Mouse (Mus musculus) embryonic facial prominence, embryonic 15.5 days (tissue): ENCODE measurements around the gene Slc16a10. TPM values are rescaled to one million over a fixed set of nuclear protein-coding genes. Genes with fewer than 3 reads are reported as not detected.

Source experiments
- ATAC-seq: fragments of 200-750 bp; cut with Nextera tagmentation; 2 replicates; pipeline ENCODE4 v1.8.0; 2017; ENCODE audit warnings: low read depth, moderate TSS enrichment; ENCODE audit not compliant: insufficient number of reproducible peaks, low FRiP score, low TSS enrichment
- H3K27ac ChIP-seq: fragments of 300-500 bp; sonication (generic); replicated peaks from 2 replicates; pipeline ENCODE4 v1.5.1; 2015; ENCODE audit warnings: mild to moderate bottlenecking, inconsistent platforms
- H3K27me3 ChIP-seq: fragments of 300-500 bp; sonication (generic); 2 replicates; pipeline ENCODE4 v1.6.1; 2015; ENCODE audit warnings: inconsistent platforms
- H3K36me3 ChIP-seq: fragments of 300-500 bp; sonication (generic); 2 replicates; pipeline ENCODE4 v1.6.1; 2015; ENCODE audit warnings: mild to moderate bottlenecking, inconsistent platforms
- H3K4me1 ChIP-seq: fragments of 300-500 bp; sonication (generic); 2 replicates; pipeline ENCODE4 v1.6.1; 2015; ENCODE audit warnings: inconsistent platforms
- H3K4me2 ChIP-seq: fragments of 300-500 bp; sonication (generic); replicated peaks from 2 replicates; pipeline ENCODE4 v1.6.1; 2015; ENCODE audit warnings: mild to moderate bottlenecking, inconsistent platforms
- H3K4me3 ChIP-seq: fragments of 300-500 bp; sonication (generic); replicated peaks from 2 replicates; pipeline ENCODE4 v1.5.1; 2015; ENCODE audit warnings: mild to moderate bottlenecking, inconsistent platforms
- H3K9ac ChIP-seq: fragments of 300-500 bp; sonication (generic); 2 replicates; pipeline ENCODE4 v1.6.1; 2015; ENCODE audit warnings: inconsistent platforms
- H3K9me3 ChIP-seq: fragments of 300-500 bp; sonication (generic); replicated peaks from 2 replicates; pipeline ENCODE4 v1.6.1; 2016; ENCODE audit warnings: inconsistent platforms
- WGBS: fragments of 180-500 bp; shearing (Covaris S2); methylation state at CpG from one replicate; pipeline ENCODE4 v1.1.7; 2015; 5-methylcytosine and 5-hydroxymethylcytosine counted together
- polyA plus RNA-seq: library from polyadenylated mRNA; unstranded; fragments of >200 nt; fragmentation: Nextera tagmentation; extraction: Ambion mirVana; gene quantifications from 2 replicates; pipeline ENCODE4 v1.2.1, GENCODE M21; 2015

Slc16a10 gene
- polyA plus RNA-seq, 1 experiment from 2014 or later: 8.0 TPM

- Histone ChIP-seq H3K27me3 (no peaks in the 10 kb centered on the region), H3K27ac (no peak overlapping the region), H3K4me3 (no peak overlapping the region), H3K4me1 (no peaks in the 10 kb centered on the region), H3K9ac (no peak overlapping the region), H3K36me3 (no peaks in the 10 kb centered on the region), H3K9me3 (no peaks in the 10 kb centered on the region), H3K4me2 (no peak overlapping the region)
- ATAC-seq: no peak
Measured at GRCm38 (mm10) chr10:40129134-40129533, 12.9 kb downstream of the Slc16a10 start.

- no peak overlapping the region for H3K4me2 ChIP-seq
- WGBS: 73% methylated on average over 7 of the region's 7 CpGs
- no peaks in the 10 kb centered on the region for H3K36me3 ChIP-seq
- no peaks in the 10 kb centered on the region for H3K9me3 ChIP-seq
- no peak for ATAC-seq
- H3K27ac ChIP-seq: 0 out of 2 replicates have a peak overlapping the region, but pooled peaks have one; percentile 28
- H3K4me1 ChIP-seq: no peaks in the 10 kb centered on the region
- no peaks in the 10 kb centered on the region for H3K27me3 ChIP-seq
- H3K4me3 ChIP-seq: no peak overlapping the region
- H3K9ac ChIP-seq: no peak overlapping the region
Measured at GRCm38 (mm10) chr10:40128497-40128896, 13.6 kb downstream of the Slc16a10 start.

- H3K9me3 ChIP-seq: no peaks in the 10 kb centered on the region
- WGBS: 77% methylated on average over 9 of the region's 9 CpGs
- H3K27me3 ChIP-seq: no peaks in the 10 kb centered on the region
- no peak overlapping the region for H3K9ac ChIP-seq
- no peaks in the 10 kb centered on the region for H3K4me1 ChIP-seq
- no peak overlapping the region for H3K4me2 ChIP-seq
- no peaks in the 10 kb centered on the region for H3K36me3 ChIP-seq
- H3K27ac ChIP-seq: no peak overlapping the region
- H3K4me3 ChIP-seq: no peak overlapping the region
- no peak for ATAC-seq
Measured at GRCm38 (mm10) chr10:40125200-40125599, 16.9 kb downstream of the Slc16a10 start.

- Histone ChIP-seq H3K4me3 (no peak overlapping the region), H3K27ac (no peak overlapping the region), H3K36me3 (no peaks in the 10 kb centered on the region), H3K4me1 (no peaks in the 10 kb centered on the region), H3K27me3 (no peaks in the 10 kb centered on the region), H3K9ac (no peak overlapping the region), H3K4me2 (no peak overlapping the region), H3K9me3 (no peaks in the 10 kb centered on the region)
- WGBS: 57% methylated on average over 4 of the region's 4 CpGs
- no peak for ATAC-seq
Measured at GRCm38 (mm10) chr10:40124570-40124969, 17.5 kb downstream of the Slc16a10 start.

GRCm38 (mm10) chr10:40124096-40124495 is 18.0 kb downstream of the Slc16a10 start:
- Histone ChIP-seq H3K4me2 (no peak overlapping the region), H3K36me3 (no peaks in the 10 kb centered on the region), H3K9me3 (no peaks in the 10 kb centered on the region), H3K4me3 (no peak overlapping the region), H3K27me3 (no peaks in the 10 kb centered on the region), H3K4me1 (no peaks in the 10 kb centered on the region), H3K27ac (no peak overlapping the region), H3K9ac (no peak overlapping the region)
- 70% methylated on average over 2 of the region's 2 CpGs for WGBS
- ATAC-seq: no peak

- 72% methylated on average over 3 of the region's 3 CpGs for WGBS
- no peaks in the 10 kb centered on the region for H3K9me3 ChIP-seq
- ATAC-seq: no peak
- no peak overlapping the region for H3K4me2 ChIP-seq
- H3K4me3 ChIP-seq: no peak overlapping the region
- H3K9ac ChIP-seq: no peak overlapping the region
- H3K27ac ChIP-seq: no peak overlapping the region
- H3K36me3 ChIP-seq: no peaks in the 10 kb centered on the region
- H3K27me3 ChIP-seq: no peaks in the 10 kb centered on the region
- H3K4me1 ChIP-seq: no peaks in the 10 kb centered on the region
Measured at GRCm38 (mm10) chr10:40119466-40119865, 22.6 kb downstream of the Slc16a10 start.

GRCm38 (mm10) chr10:40118743-40119387 is 23.2 kb downstream of the Slc16a10 start:
- Histone ChIP-seq H3K4me2 (no peak overlapping the region), H3K27ac (no peak overlapping the region), H3K4me3 (no peak overlapping the region), H3K27me3 (no peaks in the 10 kb centered on the region), H3K9ac (no peak overlapping the region), H3K4me1 (no peaks in the 10 kb centered on the region), H3K9me3 (no peaks in the 10 kb centered on the region), H3K36me3 (no peaks in the 10 kb centered on the region)
- no peak for ATAC-seq
- 88% methylated on average over 5 of the region's 5 CpGs for WGBS

- no peak overlapping the region for H3K4me2 ChIP-seq
- no peak overlapping the region for H3K9ac ChIP-seq
- no peak overlapping the region for H3K4me3 ChIP-seq
- ATAC-seq: no peak
- no peaks in the 10 kb centered on the region for H3K27me3 ChIP-seq
- H3K9me3 ChIP-seq: no peaks in the 10 kb centered on the region
- no peak overlapping the region for H3K27ac ChIP-seq
- no peaks in the 10 kb centered on the region for H3K36me3 ChIP-seq
- no peaks in the 10 kb centered on the region for H3K4me1 ChIP-seq
- 73% methylated on average over 7 of the region's 7 CpGs for WGBS
Measured at GRCm38 (mm10) chr10:40113517-40114085, 28.5 kb downstream of the Slc16a10 start.

- Histone ChIP-seq H3K27me3 (no peaks in the 10 kb centered on the region), H3K4me1 (no peaks in the 10 kb centered on the region), H3K36me3 (no peaks in the 10 kb centered on the region), H3K9ac (no peak overlapping the region), H3K4me2 (no peak overlapping the region), H3K4me3 (no peak overlapping the region), H3K27ac (no peak overlapping the region), H3K9me3 (no peaks in the 10 kb centered on the region)
- 85% methylated on average over 10 of the region's 10 CpGs for WGBS
- no peak for ATAC-seq
Measured at GRCm38 (mm10) chr10:40112256-40112655, 29.8 kb downstream of the Slc16a10 start.

- Histone ChIP-seq H3K4me3 (no peak overlapping the region), H3K9me3 (no peaks in the 10 kb centered on the region), H3K4me1 (no peaks in the 10 kb centered on the region), H3K36me3 (no peaks in the 10 kb centered on the region), H3K27ac (no peak overlapping the region), H3K4me2 (no peak overlapping the region), H3K9ac (no peak overlapping the region), H3K27me3 (no peaks in the 10 kb centered on the region)
- no peak for ATAC-seq
- WGBS: 86% methylated on average over 5 of the region's 5 CpGs
Measured at GRCm38 (mm10) chr10:40109520-40109919, 32.5 kb downstream of the Slc16a10 start.

- Histone ChIP-seq H3K27ac (no peak overlapping the region), H3K36me3 (no peaks in the 10 kb centered on the region), H3K9ac (no peak overlapping the region), H3K27me3 (no peaks in the 10 kb centered on the region), H3K4me3 (no peak overlapping the region), H3K9me3 (no peaks in the 10 kb centered on the region), H3K4me2 (no peak overlapping the region), H3K4me1 (no peaks in the 10 kb centered on the region)
- ATAC-seq: no peak
- WGBS: 57% methylated on average over 8 of the region's 8 CpGs
Measured at GRCm38 (mm10) chr10:40108992-40109391, 33.1 kb downstream of the Slc16a10 start.

GRCm38 (mm10) chr10:40107995-40108394 is 34.1 kb downstream of the Slc16a10 start:
- H3K27me3 ChIP-seq: no peaks in the 10 kb centered on the region
- WGBS: 74% methylated on average over 1 of the region's 1 CpGs
- ATAC-seq: no peak
- no peak overlapping the region for H3K9ac ChIP-seq
- H3K4me3 ChIP-seq: no peak overlapping the region
- H3K27ac ChIP-seq: no peak overlapping the region
- H3K9me3 ChIP-seq: no peaks in the 10 kb centered on the region
- H3K36me3 ChIP-seq: no peaks in the 10 kb centered on the region
- H3K4me1 ChIP-seq: no peaks in the 10 kb centered on the region
- no peak overlapping the region for H3K4me2 ChIP-seq
